Mouse (Mus musculus) forebrain, embryonic 11.5 days (tissue): Measurements from ENCODE around the gene Nup62. TPM values are rescaled to one million over a fixed set of nuclear protein-coding genes. Genes with fewer than 3 reads are reported as not detected.
A peak's percentile ranks its signal among the peaks of the same experiment; 100 is the strongest.

Source experiments
- ATAC-seq: fragments of 200-750 bp; cut with Nextera tagmentation; replicated peaks from 2 replicates; pipeline ENCODE4 v1.8.0; 2017; ENCODE audit warnings: moderate TSS enrichment; ENCODE audit not compliant: low FRiP score
- DNase-seq: peaks from one replicate; pipeline ENCODE4 v3.0.0-alpha.2; 2017; ENCODE audit warnings: low spot score
- H3K27ac ChIP-seq: fragments of 300-500 bp; sonication (generic); 2 replicates; pipeline ENCODE4 v1.5.1; 2014; ENCODE audit warnings: low read depth, low read length
- H3K27me3 ChIP-seq: fragments of 300-500 bp; sonication (generic); 2 replicates; pipeline ENCODE4 v1.6.1; 2014; ENCODE audit warnings: mild to moderate bottlenecking, low read length, mixed read lengths; ENCODE audit not compliant: control insufficient read depth, insufficient read depth
- H3K36me3 ChIP-seq: fragments of 300-500 bp; sonication (generic); 2 replicates; pipeline ENCODE4 v1.6.1; 2014; ENCODE audit warnings: mild to moderate bottlenecking, low read length, moderate library complexity, mixed read lengths; ENCODE audit not compliant: control insufficient read depth, insufficient read depth
- H3K4me1 ChIP-seq: fragments of 300-500 bp; sonication (generic); replicated peaks from 2 replicates; pipeline ENCODE4 v1.6.1; 2014; ENCODE audit warnings: low read length, mixed read lengths; ENCODE audit not compliant: control insufficient read depth, insufficient read depth
- H3K4me2 ChIP-seq: fragments of 300-500 bp; sonication (generic); 2 replicates; pipeline ENCODE4 v1.6.1; 2014; ENCODE audit warnings: low read depth, mild to moderate bottlenecking, low read length, moderate library complexity, mixed read lengths; ENCODE audit not compliant: severe bottlenecking
- H3K4me3 ChIP-seq: fragments of 300-500 bp; sonication (generic); 2 replicates; pipeline ENCODE4 v1.5.1; 2014; ENCODE audit warnings: low read depth, low read length
- H3K9ac ChIP-seq: fragments of 300-500 bp; sonication (generic); 2 replicates; pipeline ENCODE4 v1.6.1; 2014; ENCODE audit warnings: low read length
- H3K9me3 ChIP-seq: fragments of 300-500 bp; sonication (generic); 2 replicates; pipeline ENCODE4 v1.6.1; 2016; ENCODE audit warnings: low read length, mixed read lengths; ENCODE audit not compliant: control insufficient read depth
- WGBS: fragments of 180-500 bp; shearing (Covaris S2); extraction: QIAGEN DNeasy Blood & Tissue Kit; methylation state at CpG from one replicate; pipeline ENCODE4 v1.1.7; 2014; 5-methylcytosine and 5-hydroxymethylcytosine counted together
- polyA plus RNA-seq: library from polyadenylated mRNA; unstranded; fragments of >200 nt; fragmentation: Nextera tagmentation; extraction: Ambion mirVana; gene quantifications from 2 replicates; pipeline ENCODE4 v1.2.1, GENCODE M21; 2014

The Nup62 gene
- polyA plus RNA-seq, 1 experiment from 2014 or later, result 73.5 TPM

GRCm38 (mm10) chr7:44860576-44861428 is 44.9 kb downstream of the Nup62 start:
- 57% methylated on average over 22 of the region's 22 CpGs for WGBS
- DNase-seq (peak; percentile 91), ATAC-seq (peak; percentile 25; the same call in 1 of the 2 replicates)
- peaks cover 8% of the 10 kb centered on the region; the same call in 1 of the 2 replicates for H3K4me1 ChIP-seq
- peaks cover 20% of the 10 kb centered on the region for H3K36me3 ChIP-seq
- no peak overlapping the region for H3K9ac ChIP-seq
- peak overlapping the region; percentile 32; the same call in 1 of the 2 replicates for H3K27ac ChIP-seq
- no peaks in the 10 kb centered on the region for H3K9me3 ChIP-seq
- H3K27me3 ChIP-seq, result no peaks in the 10 kb centered on the region
- H3K4me3 ChIP-seq, result no peak overlapping the region
- H3K4me2 ChIP-seq, result no peak overlapping the region

- DNase-seq (no peak), ATAC-seq (no peak)
- Histone ChIP-seq H3K4me1 (peaks cover 12% of the 10 kb centered on the region), H3K27ac (no peak overlapping the region), H3K4me3 (no peak overlapping the region), H3K27me3 (no peaks in the 10 kb centered on the region), H3K9me3 (no peaks in the 10 kb centered on the region), H3K9ac (no peak overlapping the region), H3K36me3 (peaks cover 20% of the 10 kb centered on the region), H3K4me2 (no peak overlapping the region)
- WGBS, result 90% methylated on average over 14 of the region's 14 CpGs
Measured at GRCm38 (mm10) chr7:44861429-44861816, 45.5 kb downstream of the Nup62 start.

GRCm38 (mm10) chr7:44862434-44862833 is 46.5 kb downstream of the Nup62 start:
- Histone ChIP-seq H3K36me3 (peaks cover 20% of the 10 kb centered on the region), H3K4me2 (no peak overlapping the region), H3K9me3 (no peaks in the 10 kb centered on the region), H3K27me3 (no peaks in the 10 kb centered on the region), H3K4me1 (peaks cover 22% of the 10 kb centered on the region), H3K27ac (no peak overlapping the region), H3K9ac (no peak overlapping the region), H3K4me3 (no peak overlapping the region)
- no peak for DNase-seq
- ATAC-seq, result no peak
- 91% methylated on average over 8 of the region's 8 CpGs for WGBS

GRCm38 (mm10) chr7:44863210-44863609 is 47.3 kb downstream of the Nup62 start:
- Histone ChIP-seq H3K9me3 (no peaks in the 10 kb centered on the region), H3K4me1 (peaks cover 26% of the 10 kb centered on the region), H3K9ac (no peak overlapping the region), H3K27ac (no peak overlapping the region), H3K4me2 (no peak overlapping the region), H3K4me3 (no peak overlapping the region), H3K36me3 (peaks cover 20% of the 10 kb centered on the region), H3K27me3 (no peaks in the 10 kb centered on the region)
- WGBS, result 86% methylated on average over 14 of the region's 14 CpGs
- ATAC-seq (no peak), DNase-seq (no peak)

- H3K27me3 ChIP-seq, result no peaks in the 10 kb centered on the region
- no peak overlapping the region for H3K4me3 ChIP-seq
- H3K4me2 ChIP-seq, result no peak overlapping the region
- DNase-seq (no peak), ATAC-seq (no peak)
- no peak overlapping the region for H3K9ac ChIP-seq
- H3K36me3 ChIP-seq, result peaks cover 20% of the 10 kb centered on the region
- no peak overlapping the region for H3K27ac ChIP-seq
- H3K9me3 ChIP-seq, result no peaks in the 10 kb centered on the region
- H3K4me1 ChIP-seq, result peaks cover 23% of the 10 kb centered on the region
- WGBS, result 94% methylated on average over 11 of the region's 11 CpGs
Measured at GRCm38 (mm10) chr7:44863982-44864494, 48.1 kb downstream of the Nup62 start.

GRCm38 (mm10) chr7:44864595-44865542 is 49.0 kb downstream of the Nup62 start:
- WGBS, result 86% methylated on average over 24 of the region's 24 CpGs
- no peak overlapping the region for H3K27ac ChIP-seq
- no peak overlapping the region for H3K4me2 ChIP-seq
- H3K27me3 ChIP-seq, result no peaks in the 10 kb centered on the region
- H3K9ac ChIP-seq, result no peak overlapping the region
- DNase-seq (no peak), ATAC-seq (no peak)
- no peak overlapping the region for H3K4me3 ChIP-seq
- H3K4me1 ChIP-seq, result peaks cover 23% of the 10 kb centered on the region
- no peaks in the 10 kb centered on the region for H3K9me3 ChIP-seq
- peaks cover 20% of the 10 kb centered on the region for H3K36me3 ChIP-seq

- Histone ChIP-seq H3K9me3 (no peaks in the 10 kb centered on the region), H3K27ac (no peak overlapping the region), H3K36me3 (peaks cover 20% of the 10 kb centered on the region), H3K4me1 (peaks cover 29% of the 10 kb centered on the region), H3K4me2 (peak overlapping the region; percentile 15; the same call in 1 of the 2 replicates), H3K27me3 (no peaks in the 10 kb centered on the region), H3K4me3 (no peak overlapping the region), H3K9ac (peak overlapping the region; percentile 20; the same call in 1 of the 2 replicates)
- WGBS, result 72% methylated on average over 15 of the region's 15 CpGs
- DNase-seq (no peak), ATAC-seq (no peak)
Measured at GRCm38 (mm10) chr7:44866276-44867009, 50.6 kb downstream of the Nup62 start.
